Mouse (Mus musculus) adrenal gland, adult 10 weeks (tissue): ENCODE data around the gene Urgcp. TPM values are rescaled to one million over a fixed set of nuclear protein-coding genes. Genes with fewer than 3 reads are reported as not detected.

ENCODE experiments used
- polyA plus RNA-seq: library from polyadenylated mRNA; stranded (reverse); fragments of 350-450 nt; fragmentation: Illumina TruSeq; extraction: RNeasy Lipid Tissue Mini Kit (QIAGEN cat#74804); gene quantifications from one replicate; pipeline ENCODE4 v1.2.3, GENCODE M21; 2014; ENCODE audit warnings: low read depth, low replicate concordance

Gene Urgcp
- 7.7 TPM for polyA plus RNA-seq

DNA sequence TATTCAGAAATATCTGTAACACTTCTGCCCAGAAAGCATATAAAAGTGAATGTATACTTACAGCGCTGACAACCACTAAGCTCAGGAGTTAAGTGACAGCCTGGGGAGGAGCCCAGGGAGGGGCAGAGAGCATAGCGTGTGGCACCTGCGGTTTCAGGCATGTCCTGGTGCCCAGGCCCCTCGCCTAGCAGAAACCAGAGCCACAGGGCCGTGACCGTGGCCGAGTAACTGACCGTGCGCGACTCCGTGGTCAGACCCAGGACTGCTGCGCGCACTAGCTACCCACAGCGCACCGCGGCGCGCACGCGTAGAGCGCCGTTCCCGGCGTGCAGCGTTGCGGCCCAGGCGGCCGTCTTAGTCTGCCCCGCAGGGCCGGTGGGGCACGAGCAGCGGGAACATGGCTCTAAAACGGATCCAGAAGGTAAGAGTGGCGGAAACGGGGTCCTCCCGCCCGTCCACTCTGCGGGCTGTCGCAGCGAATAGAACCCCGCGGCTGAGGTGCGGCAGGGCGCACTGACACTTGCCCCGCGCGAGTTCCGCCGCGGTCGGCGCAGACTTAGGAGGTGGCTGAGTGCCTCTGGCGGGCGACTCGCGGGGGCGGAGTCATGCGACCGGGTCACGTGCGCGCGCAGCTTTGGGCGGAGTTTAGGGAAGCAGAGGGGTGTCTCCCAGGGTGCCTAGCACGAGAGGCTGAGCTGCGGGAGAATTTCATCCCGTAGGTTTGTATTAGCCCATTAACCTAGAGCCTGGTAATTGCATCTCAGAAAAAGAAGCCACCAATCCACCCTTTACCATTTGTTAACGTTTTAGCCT is at the start of gene Urgcp:
Gene Urgcp, minus strand, starts transcription at position 557 of the 813 bp plus-strand sequence.

DNA sequence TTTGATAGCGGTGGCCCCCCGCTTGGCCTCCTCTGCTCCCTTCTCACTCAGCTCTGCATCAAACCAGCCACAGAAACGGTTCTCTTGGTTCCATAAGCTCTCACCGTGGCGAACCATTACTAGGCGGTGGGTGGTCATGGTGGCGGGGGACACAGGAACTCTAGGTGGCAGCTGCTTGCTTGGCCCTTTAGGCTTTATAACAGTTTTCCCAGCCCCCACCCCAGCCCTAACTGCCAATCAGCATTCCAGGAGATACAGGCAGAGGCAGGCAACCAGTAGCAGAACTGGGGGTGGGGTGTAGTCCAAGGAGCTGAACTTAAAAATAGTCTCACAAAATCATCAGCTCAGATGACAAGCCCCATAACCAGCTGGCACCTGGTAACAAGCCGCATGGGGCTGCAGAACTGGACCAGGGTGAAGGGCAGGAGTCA is 41.4 kb upstream of the Urgcp start, which contains the start of gene Pgam2:
Gene Pgam2, minus strand, starts transcription at position 183 of the 431 bp plus-strand sequence.

DNA sequence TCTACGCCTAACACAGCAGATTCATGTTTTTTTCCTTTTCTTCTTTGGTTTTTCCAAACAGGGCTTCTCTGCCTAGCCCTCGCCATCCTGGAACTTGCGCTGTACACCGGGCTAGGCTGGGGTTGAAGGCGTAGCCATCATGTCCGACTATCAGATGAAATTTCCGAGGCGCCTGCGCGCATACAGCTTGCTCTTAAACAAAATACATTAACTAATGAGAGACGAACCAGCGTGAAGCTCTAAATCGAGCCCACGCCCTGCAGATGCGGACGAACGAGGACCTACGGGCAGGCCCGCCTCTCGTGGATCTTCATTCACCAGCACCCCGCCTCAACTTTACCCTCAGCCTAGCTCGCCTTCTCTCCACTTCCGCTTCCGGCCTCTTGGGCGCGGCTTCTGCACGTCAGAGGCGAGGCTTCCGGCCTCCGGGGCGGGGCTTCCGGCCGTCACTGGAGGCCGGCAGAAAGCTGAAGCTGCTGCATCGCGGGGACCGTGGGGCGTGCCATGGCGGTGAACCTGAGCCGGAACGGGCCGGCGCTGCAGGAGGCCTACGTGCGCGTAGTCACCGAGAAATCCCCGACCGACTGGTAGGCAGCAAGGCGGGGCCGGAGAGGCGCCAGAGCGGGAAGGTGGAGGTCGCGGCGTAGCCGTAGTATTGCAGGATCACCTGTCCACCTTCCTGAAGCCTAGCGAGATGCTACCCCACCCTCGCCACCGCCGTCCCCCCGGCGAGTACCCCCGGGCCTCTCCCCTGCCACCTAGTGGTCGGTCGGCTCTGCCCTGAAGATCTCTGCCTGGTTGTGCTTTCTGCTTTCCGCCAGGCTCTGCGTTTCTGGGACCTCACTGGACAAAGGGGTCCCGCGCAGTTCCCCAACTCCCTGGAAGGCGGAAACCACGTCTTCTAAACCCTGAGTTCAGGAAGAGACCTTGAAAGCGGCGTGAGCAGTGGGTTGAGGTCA is 26.2 kb upstream of the Urgcp start, which contains the start of gene Dbnl:
Gene Dbnl, plus strand, starts transcription at position 433 of the 959 bp plus-strand sequence.

DNA sequence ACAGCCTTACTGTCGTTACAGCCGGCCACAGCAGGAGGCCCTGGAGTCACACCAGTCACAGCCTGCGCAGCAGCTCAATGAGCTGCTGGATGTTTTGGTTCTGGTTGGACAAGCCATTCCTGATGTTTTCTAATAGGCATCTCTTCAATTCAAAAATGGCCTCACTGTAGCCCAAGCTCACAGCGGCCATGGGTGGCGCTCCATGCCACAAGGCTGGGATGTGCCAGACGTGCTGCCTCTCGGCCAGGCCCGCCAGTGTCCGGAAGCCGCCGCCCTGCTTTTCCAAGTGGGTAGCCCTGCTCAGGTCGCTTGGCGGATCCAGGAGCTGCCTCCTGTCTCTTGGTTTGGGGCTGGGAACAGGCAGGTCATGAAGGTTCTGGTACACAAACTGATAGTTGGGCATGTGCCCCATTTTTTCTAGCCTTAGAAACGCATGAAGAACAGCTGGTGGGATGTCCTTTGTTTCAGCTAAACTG is 46.5 kb downstream of the Urgcp start, which contains the start of gene Mrps24:
Gene Mrps24, minus strand, starts transcription at position 51 of the 476 bp plus-strand sequence.

Other genes with a start within 250 kb of the Urgcp start
- 147 TPM for gene Xbp1, start 241.7 kb downstream of the Urgcp start, polyA plus RNA-seq
- gene Ccdc117, start 220.2 kb downstream of the Urgcp start, polyA plus RNA-seq: 60.3 TPM
- gene Ankrd36, start 192.7 kb downstream of the Urgcp start, polyA plus RNA-seq: not detected
- gene Mrps24, start 46.7 kb downstream of the Urgcp start, polyA plus RNA-seq: 10.4 TPM
- gene Dbnl, start 26.1 kb upstream of the Urgcp start, polyA plus RNA-seq: 4.5 TPM
- not detected for gene Pgam2, start 41.4 kb upstream of the Urgcp start, polyA plus RNA-seq
- 0.47 TPM for gene Polm, start 75.6 kb upstream of the Urgcp start, polyA plus RNA-seq
- gene Aebp1, start 99.6 kb upstream of the Urgcp start, polyA plus RNA-seq: 27.5 TPM
- gene Pold2, start 115.9 kb upstream of the Urgcp start, polyA plus RNA-seq: 1.1 TPM
- not detected for gene Myl7, start 136.4 kb upstream of the Urgcp start, polyA plus RNA-seq
- gene Gck, start 187.7 kb upstream of the Urgcp start, polyA plus RNA-seq: not detected
- 47.7 TPM for gene Ykt6, start 193.3 kb upstream of the Urgcp start, polyA plus RNA-seq